12 mouse cellular contexts compared by ENCODE assay signal in the genomic region with DNA sequence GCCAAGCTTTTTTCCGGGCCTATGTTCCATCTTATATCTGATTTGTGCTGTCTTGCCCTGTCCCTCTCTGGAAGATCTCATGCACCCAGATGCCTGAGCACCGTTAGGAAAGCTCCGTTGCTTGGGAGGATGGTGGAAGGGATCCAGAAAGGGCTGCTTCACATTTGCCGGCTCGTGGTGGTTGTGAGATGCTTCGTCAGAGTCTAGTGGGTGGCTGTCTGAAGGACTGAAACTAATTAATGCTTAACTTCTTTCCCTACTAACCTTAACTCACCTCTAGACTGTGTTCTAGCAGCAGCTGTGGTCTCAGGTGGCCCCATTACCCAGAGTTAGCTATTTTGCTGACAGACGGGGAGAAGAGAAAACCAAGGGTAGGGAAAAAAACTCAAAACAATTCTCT. TPM values are rescaled to one million over a fixed set of nuclear protein-coding genes. Genes with fewer than 3 reads are reported as not detected.
DNase-seq lines count a peak whose midpoint lies in the region; ATAC-seq and TF ChIP-seq lines count a peak whose summit lies in the region.
"Had no signal": no experiment of that assay in that cellular context is flagged by ENCODE, and none has a peak within 500 bp of the region (broad histone marks: within the 10 kb centered on the region; RNA-seq: fewer than 3 reads in every experiment).

No protein-coding gene starts in this region.

- ATAC-seq in kidney, embryonic 16.5 days (ENCODE audit: low FRiP score, low TSS enrichment), result peak; percentile 75
- ATAC-seq in neural tube, embryonic 15.5 days (ENCODE audit: low FRiP score), result 0 out of 2 replicates have a peak, but pooled peaks have one; percentile 4

- 50% methylated on average over 7 of the region's 7 CpGs for WGBS in kidney, embryonic 16.5 days
- 33% methylated on average over 7 of the region's 7 CpGs for WGBS in neural tube, embryonic 15.5 days

- peak; percentile 51 to 71 for DNase-seq in layer of hippocampus, adult 2 months (ENCODE audit: low spot score in 2 of 2)
- no peak for DNase-seq in layer of hippocampus, postnatal 14 days (ENCODE audit: low spot score in 2 of 2)
- peak; percentile 50 to 83 for DNase-seq in frontal cortex, adult 2 months (ENCODE audit: extremely low spot score in 1 of 2, low spot score in 1 of 2)
- no peak for DNase-seq in embryo, embryonic 9.5 days (ENCODE audit: extremely low spot score)
- DNase-seq in B cell, adult 2 months, result no peak
- DNase-seq in retina, embryonic 14.5 days (ENCODE audit: low spot score), result no peak
- DNase-seq: midbrain, embryonic 14.5 days; thymus, adult 2 months had no signal

- no peaks in the 10 kb centered on the region for H3K36me3 ChIP-seq in kidney, embryonic 16.5 days (ENCODE audit: insufficient read depth, low read length)
- H3K36me3 ChIP-seq in neural tube, embryonic 15.5 days, result no peaks in the 10 kb centered on the region
- H3K36me3 ChIP-seq: heart, embryonic 15.5 days had no signal

- H3K4me3 ChIP-seq in layer of hippocampus, adult 2 months, result 0 out of 2 replicates have a peak overlapping the region, but pooled peaks have one; percentile 2
- H3K4me3 ChIP-seq in kidney, embryonic 16.5 days (ENCODE audit: low read length), result no peak overlapping the region
- no peak overlapping the region for H3K4me3 ChIP-seq in neural tube, embryonic 15.5 days (replicated peaks)
- H3K4me3 ChIP-seq: heart, embryonic 15.5 days had no signal

- H3K9ac ChIP-seq in kidney, embryonic 16.5 days (replicated peaks; ENCODE audit: low read length), result no peak overlapping the region
- H3K9ac ChIP-seq in neural tube, embryonic 15.5 days (replicated peaks), result no peak overlapping the region
- H3K9ac ChIP-seq: heart, embryonic 15.5 days; lung, embryonic 14.5 days had no signal

- H3K4me1 ChIP-seq in kidney, embryonic 16.5 days (ENCODE audit: insufficient read depth, low read length), result peaks cover 6% of the 10 kb centered on the region; the same call in 1 of the 2 replicates
- H3K4me1 ChIP-seq in neural tube, embryonic 15.5 days, result peaks cover 43% of the 10 kb centered on the region
- H3K4me1 ChIP-seq: heart, embryonic 15.5 days had no signal

- peak overlapping the region; percentile 90 for H3K27ac ChIP-seq in layer of hippocampus, adult 2 months
- peak overlapping the region; percentile 60 for H3K27ac ChIP-seq in kidney, embryonic 16.5 days (ENCODE audit: low read length)
- H3K27ac ChIP-seq in neural tube, embryonic 15.5 days (replicated peaks), result peak overlapping the region; percentile 1; the same call in 1 of the 2 replicates
- H3K27ac ChIP-seq: heart, embryonic 15.5 days had no signal

- no peaks in the 10 kb centered on the region for H3K9me3 ChIP-seq in kidney, embryonic 16.5 days (ENCODE audit: low read length)
- H3K9me3 ChIP-seq in neural tube, embryonic 15.5 days (replicated peaks), result no peaks in the 10 kb centered on the region
- H3K9me3 ChIP-seq: heart, embryonic 15.5 days had no signal

- no peak overlapping the region for H3K4me2 ChIP-seq in kidney, embryonic 16.5 days (replicated peaks; ENCODE audit: low read depth, low read length)
- no peak overlapping the region for H3K4me2 ChIP-seq in neural tube, embryonic 15.5 days
- H3K4me2 ChIP-seq: heart, embryonic 15.5 days; lung, embryonic 14.5 days had no signal

- TF ChIP-seq CTCF in layer of hippocampus, adult 2 months (conservative IDR thresholded peaks at IDR 0.05), result no peak

- H3K27me3 ChIP-seq in kidney, embryonic 16.5 days (ENCODE audit: insufficient read depth, low read length), result no peaks in the 10 kb centered on the region
- H3K27me3 ChIP-seq in neural tube, embryonic 15.5 days (replicated peaks), result no peaks in the 10 kb centered on the region
- H3K27me3 ChIP-seq: heart, embryonic 15.5 days had no signal

RNA-seq across cellular contexts. Expression of gene Igsf11, which starts 54.0 kb away (rescaled TPM):
- total RNA-seq in layer of hippocampus, adult 2 months (2021), result 10 to 100 TPM; 44.7 to 50.7 TPM
- 10 to 100 TPM; 37.0 to 37.1 TPM for total RNA-seq in layer of hippocampus, postnatal 14 days (2021)
- 35.6 and 37.4 TPM in 2 replicates for polyA plus RNA-seq in frontal cortex, adult 2 months (2012; rRNA removed)
- 2.6 and 2.9 TPM in 2 replicates for polyA plus RNA-seq in kidney, embryonic 16.5 days (2015; fragmentation: Nextera tagmentation; extraction: Ambion mirVana)
- 3.1 and 3.4 TPM in 2 replicates for polyA plus RNA-seq in neural tube, embryonic 15.5 days (2015; fragmentation: Nextera tagmentation; extraction: Ambion mirVana)

Comparison
In these comparisons a context has a peak if more than half of its experiments do, and no peak if none do; other contexts are left out.
1. DNase-seq: peak in layer of hippocampus, adult 2 months (2 of 2) and frontal cortex, adult 2 months (2 of 2); none in layer of hippocampus, postnatal 14 days (0 of 2), embryo, embryonic 9.5 days (single experiment), B cell, adult 2 months (0 of 2) and retina, embryonic 14.5 days (single experiment).
2. H3K27ac ChIP-seq: peak in every context shown above with its lines; median percentile 90 in layer of hippocampus, adult 2 months; 60 in kidney, embryonic 16.5 days; 1 in neural tube, embryonic 15.5 days.